Mouse (Mus musculus) T-helper 2 cell (primary cell): ENCODE results near the gene Diaph2.
"Not testable (repeated sequence)": the region's sequence is repeated elsewhere in the genome, so short reads cannot be mapped to it uniquely, and the experiment has no call there.

Experiments used
- in situ Hi-C: fragments of 300-600 bp; cut with MboI, MseI; formaldehyde crosslinking; loops from one replicate; pipeline ENCODE4 v1.15.1; 2025; ENCODE audit warnings: high pct_unique_total_duplicates

The Diaph2 gene

GRCm38 (mm10) chrX:129831903-129832302, 82.4 kb downstream of the Diaph2 start:
- in situ Hi-C loops: loop anchor here (10.0 kb wide), 1 partner anchor 1763 kb away; no protein-coding TSS in a partner anchor

- in situ Hi-C loops: loop anchor here (10.0 kb wide), 1 partner anchor 1761 kb away; no protein-coding TSS in a partner anchor
Measured at GRCm38 (mm10) chrX:129833887-129834286, 84.3 kb downstream of the Diaph2 start.

- in situ Hi-C loops: loop anchor here (25.0 kb wide), 1 partner anchor 572 kb away; no protein-coding TSS in a partner anchor
Measured at GRCm38 (mm10) chrX:129884465-129884864, 134.9 kb downstream of the Diaph2 start.

- in situ Hi-C loops: no loop called here
Measured at GRCm38 (mm10) chrX:129925806-129926205, 176.3 kb downstream of the Diaph2 start.

DNA sequence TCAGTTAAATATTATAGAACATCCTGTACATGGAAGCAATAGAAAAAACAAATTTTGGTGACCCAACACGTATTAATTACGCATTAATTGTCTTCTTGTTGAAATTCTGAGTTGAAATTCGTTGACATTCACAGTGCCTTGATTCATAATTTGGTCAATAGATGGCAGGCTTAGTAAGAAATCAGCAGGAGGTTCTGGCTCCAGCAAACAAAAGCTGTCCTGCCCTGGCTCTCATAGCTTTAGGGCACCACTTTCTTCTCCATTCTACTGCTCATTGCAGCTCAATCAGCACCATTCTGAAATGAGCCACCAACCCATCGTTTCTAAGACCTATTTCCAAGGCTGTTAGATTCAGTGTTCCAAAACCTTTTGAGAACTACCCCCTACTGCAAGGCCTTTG, 225.3 kb downstream of the Diaph2 start:
- in situ Hi-C loops: no loop called here

GRCm38 (mm10) chrX:130008210-130008609, 258.7 kb downstream of the Diaph2 start:
- in situ Hi-C loops: loop anchor here (10.0 kb wide), 1 partner anchor 1337 kb away; no protein-coding TSS in a partner anchor

- in situ Hi-C loops: no loop called here
Measured at GRCm38 (mm10) chrX:130019735-130020134, 270.2 kb downstream of the Diaph2 start.

GRCm38 (mm10) chrX:130044525-130044924, 295.0 kb downstream of the Diaph2 start:
- in situ Hi-C loops: no loop called here

GRCm38 (mm10) chrX:130149216-130149615, 399.7 kb downstream of the Diaph2 start:
- in situ Hi-C loops: no loop called here

GRCm38 (mm10) chrX:130152164-130152563, 402.6 kb downstream of the Diaph2 start:
- in situ Hi-C loops: no loop called here

DNA sequence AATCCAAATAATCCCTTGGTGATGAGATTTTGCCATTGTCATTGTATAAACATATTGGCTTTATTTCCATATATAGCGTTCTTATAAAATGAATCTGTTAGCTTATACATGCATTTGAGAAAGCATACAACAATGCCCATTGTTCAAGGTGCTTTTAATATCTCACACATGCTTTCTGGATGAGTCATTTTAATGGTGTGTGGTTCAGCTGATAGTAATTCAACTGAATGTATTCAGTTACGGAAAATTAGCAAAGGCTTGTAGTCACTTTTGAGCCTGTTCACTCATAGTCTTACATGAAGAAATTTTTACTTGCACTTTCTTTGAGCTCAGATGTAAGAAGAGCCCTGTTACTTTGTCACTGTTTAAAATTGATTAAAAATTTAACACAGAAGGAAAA, 423.6 kb downstream of the Diaph2 start:
- in situ Hi-C loops: loop anchor here (10.0 kb wide), 1 partner anchor 1922 kb away; no protein-coding TSS in a partner anchor

DNA sequence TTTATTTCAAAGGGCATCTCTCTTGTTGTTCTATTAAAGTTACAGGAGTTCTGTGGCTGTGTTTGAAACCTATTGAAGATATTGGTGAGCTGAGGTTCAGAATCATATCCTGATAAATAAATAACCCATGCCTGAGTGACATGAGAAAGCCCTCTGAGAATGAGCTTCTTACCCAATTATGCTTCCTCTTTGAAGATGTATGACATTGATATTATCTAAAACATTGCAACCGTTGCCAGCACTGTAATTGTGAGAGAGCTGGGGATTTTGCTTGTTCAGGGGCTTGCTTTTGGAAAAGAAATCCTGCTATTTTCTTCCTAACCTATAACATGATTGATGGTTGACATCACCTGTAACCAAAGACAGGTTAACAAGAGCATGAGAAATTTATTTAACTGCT, 438.3 kb downstream of the Diaph2 start:
- in situ Hi-C loops: no loop called here

GRCm38 (mm10) chrX:130188449-130188848, 438.9 kb downstream of the Diaph2 start:
- in situ Hi-C loops: no loop called here

DNA sequence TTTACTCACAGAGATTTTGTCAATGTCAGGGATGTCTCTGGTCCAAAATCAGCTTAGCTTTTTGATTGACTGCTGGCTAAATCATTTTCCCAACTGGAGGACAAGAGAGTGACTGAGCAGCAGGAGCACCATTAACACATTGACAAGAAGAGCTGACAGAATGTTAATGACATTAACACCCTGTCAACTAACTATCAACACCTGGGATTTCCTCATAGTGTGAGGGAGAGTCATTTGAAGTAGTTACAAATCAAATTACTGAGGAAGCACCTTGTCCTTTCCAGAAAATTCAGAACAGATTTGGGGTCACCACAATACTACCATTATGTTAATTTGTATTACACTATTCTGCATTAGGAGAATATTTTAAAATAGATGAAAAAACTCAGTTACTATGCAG, 439.7 kb downstream of the Diaph2 start:
- in situ Hi-C loops: no loop called here

- in situ Hi-C loops: not testable (repeated sequence)
Measured at GRCm38 (mm10) chrX:130197412-130197811, 447.9 kb downstream of the Diaph2 start.

DNA sequence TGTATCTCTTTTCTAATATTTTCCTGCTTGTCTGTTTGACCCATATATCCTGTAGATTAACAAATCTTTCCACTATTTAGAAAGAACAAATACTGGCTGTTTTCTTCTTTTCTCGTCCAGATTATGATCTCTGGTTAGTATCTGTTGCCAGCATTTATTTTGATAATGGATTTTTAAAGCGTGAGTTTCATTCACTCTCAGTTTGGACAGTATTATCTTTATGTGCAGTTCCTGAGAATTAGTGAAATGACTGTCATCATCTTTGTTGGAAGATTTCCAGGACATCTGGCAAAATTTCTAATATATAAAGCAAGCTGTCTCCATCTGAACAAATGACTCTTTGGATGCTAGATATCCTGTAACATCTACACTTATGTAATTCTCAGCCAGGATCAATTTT, 455.7 kb downstream of the Diaph2 start:
- in situ Hi-C loops: no loop called here

DNA sequence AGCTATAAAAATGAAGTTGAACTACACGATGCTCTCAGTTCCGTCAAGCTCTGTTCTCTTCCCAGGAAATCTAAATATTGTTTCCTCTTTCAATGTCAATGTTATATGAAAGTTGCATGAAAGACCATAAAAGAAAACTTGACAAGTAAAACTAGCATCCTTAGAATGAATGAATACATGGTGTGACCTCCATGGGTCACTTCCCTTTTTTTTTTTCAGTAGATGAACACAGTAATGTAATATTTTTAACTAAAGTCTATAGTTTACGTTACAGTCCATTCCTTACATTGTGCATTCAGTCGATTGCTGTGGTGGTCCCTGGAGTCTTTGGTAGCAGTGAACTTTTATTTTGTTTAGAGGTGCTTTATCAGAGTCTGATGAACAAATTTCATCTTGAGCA, 462.7 kb downstream of the Diaph2 start:
- in situ Hi-C loops: no loop called here

DNA sequence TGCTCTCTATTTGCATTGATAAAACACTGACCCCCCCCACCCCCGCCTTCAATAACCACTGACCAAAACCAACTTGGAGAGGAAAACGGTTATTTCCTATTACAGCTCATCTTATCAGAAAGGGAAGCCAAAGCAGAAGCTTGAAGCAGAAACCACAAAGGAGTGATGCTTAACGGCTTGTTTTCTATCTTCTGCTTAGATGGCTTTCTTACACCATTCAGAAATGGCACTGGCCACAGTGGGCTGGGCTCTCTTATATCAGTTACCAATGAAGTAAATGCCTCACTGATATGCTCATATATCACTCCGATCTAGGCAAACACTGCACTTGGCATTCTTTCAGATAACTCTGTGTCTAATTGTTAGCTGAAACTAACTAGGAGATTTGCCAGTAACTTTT, 463.2 kb downstream of the Diaph2 start:
- in situ Hi-C loops: no loop called here

DNA sequence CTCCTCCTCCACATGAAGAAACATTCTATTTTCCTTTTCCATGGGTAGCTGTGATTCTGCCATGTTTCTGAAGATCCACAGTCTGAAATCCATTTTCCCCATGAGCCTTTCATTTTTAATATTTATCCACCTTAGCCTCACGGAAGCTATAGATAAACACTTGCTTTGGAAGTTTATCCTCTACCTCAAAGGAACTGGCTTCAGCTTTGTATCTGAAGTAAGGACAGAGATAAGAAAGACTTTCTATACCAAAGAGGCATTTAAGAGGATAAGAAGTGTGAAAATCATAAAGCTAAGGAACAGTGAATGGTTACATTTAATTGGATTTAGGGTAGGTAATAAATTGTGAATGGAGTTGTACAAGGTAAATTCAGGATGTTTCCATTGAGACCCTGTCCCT, 480.5 kb downstream of the Diaph2 start:
- in situ Hi-C loops: no loop called here

GRCm38 (mm10) chrX:130235167-130235566, 485.6 kb downstream of the Diaph2 start:
- in situ Hi-C loops: no loop called here

DNA sequence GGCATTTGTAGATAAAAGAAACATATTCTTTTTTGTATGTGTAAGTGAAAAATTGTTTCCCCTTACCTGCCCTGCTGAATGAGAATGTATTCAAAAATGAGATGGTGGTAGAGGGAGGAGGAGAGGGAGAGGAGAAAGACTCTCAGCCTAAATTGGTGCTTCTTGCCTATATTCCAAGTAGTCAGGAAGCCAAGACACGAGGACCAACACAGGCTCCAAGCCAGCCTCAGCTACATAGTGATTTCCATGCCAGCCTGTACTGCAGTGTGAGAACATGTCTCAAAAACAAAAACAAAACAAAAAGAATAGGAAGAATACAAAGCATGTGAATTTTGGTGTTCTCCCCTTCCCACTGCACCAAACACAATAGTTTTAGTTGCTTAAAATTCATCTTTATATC, 497.1 kb downstream of the Diaph2 start:
- in situ Hi-C loops: no loop called here

- in situ Hi-C loops: no loop called here
Measured at GRCm38 (mm10) chrX:130253664-130254063, 504.1 kb downstream of the Diaph2 start.

GRCm38 (mm10) chrX:130265707-130266106, 516.2 kb downstream of the Diaph2 start:
- in situ Hi-C loops: no loop called here

- in situ Hi-C loops: no loop called here
Measured at GRCm38 (mm10) chrX:130279144-130279543, 529.6 kb downstream of the Diaph2 start.
